Comparison of ENCODE assay signal across 1 mouse cellular context in the genomic region with DNA sequence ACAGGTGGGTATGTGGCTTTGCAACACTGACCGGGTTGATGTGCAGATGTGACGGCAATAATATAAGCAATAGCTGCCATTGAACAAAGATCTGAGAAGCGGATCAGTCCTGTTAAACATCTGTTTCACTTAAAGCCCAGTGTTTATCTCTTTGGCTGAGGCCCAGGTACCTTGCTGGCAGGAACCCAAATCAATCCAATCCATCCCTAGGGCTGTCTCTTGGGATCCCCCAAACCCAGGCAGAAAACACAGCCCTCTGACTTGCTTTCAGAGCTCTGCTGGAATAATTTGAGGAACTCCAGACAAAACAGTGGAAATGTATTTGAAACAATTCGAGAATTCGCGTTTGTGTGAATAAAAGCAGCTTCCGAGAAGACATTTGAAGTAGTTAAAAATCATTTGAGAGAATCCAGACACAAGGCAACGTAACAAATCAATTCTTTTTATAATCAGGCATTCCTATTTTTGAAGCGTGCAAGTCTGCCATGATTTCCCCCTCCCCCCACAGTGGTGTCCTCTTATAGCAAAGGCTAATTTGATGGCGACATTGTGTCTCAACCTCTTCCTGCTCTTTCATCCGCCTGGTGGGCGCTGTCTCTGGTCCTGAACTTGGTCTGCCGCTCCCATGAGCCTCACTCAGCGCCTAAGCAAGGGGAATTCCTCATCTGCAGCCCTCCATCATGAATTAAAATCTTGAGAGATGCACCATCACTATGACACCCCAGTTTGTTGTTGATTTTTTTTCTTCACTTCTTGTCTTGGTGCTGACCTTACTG.
TF ChIP-seq lines count a peak whose summit lies in the region.

No protein-coding gene starts in this region.

TF ChIP-seq in CH12.LX, 34 proteins besides CTCF, POLR2A, EP300 and RAD21:
- TF ChIP-seq SIN3A (IDR thresholded peaks at IDR 0.05; ENCODE audit: low read length) (no peak), UBTF (IDR thresholded peaks at IDR 0.05; ENCODE audit: low read depth, low read length) (no peak), ZNF384 (IDR thresholded peaks at IDR 0.05; ENCODE audit: low read depth, low read length) (no peak), NELFE (IDR thresholded peaks at IDR 0.05; ENCODE audit: low read depth, low read length) (no peak), SMC3 (IDR thresholded peaks at IDR 0.05; ENCODE audit: low read depth, low read length) (no peak), POLR2AphosphoS2 (IDR thresholded peaks at IDR 0.05; ENCODE audit: low read depth, low read length) (no peak), TBP (conservative IDR thresholded peaks at IDR 0.05; ENCODE audit: low read depth, low read length) (no peak), E2F4 (IDR thresholded peaks at IDR 0.05; ENCODE audit: insufficient replicate concordance, low read depth, low read length) (no peak), TCF12 (IDR thresholded peaks at IDR 0.05; ENCODE audit: low read depth, low read length) (no peak), KAT2A (IDR thresholded peaks at IDR 0.05; ENCODE audit: insufficient replicate concordance, low read length) (no peak), MXI1 (IDR thresholded peaks at IDR 0.05; ENCODE audit: low read depth, low read length) (no peak), ZC3H11A (IDR thresholded peaks at IDR 0.05; ENCODE audit: low read depth, low read length) (no peak), USF2 (conservative IDR thresholded peaks at IDR 0.05; ENCODE audit: low read depth, low read length) (no peak), CHD1 (IDR thresholded peaks at IDR 0.05; ENCODE audit: low read depth, low read length) (no peak)
